Mouse (Mus musculus): Measurements from ENCODE around the gene Pde4d.

Pde4d gene

DNA sequence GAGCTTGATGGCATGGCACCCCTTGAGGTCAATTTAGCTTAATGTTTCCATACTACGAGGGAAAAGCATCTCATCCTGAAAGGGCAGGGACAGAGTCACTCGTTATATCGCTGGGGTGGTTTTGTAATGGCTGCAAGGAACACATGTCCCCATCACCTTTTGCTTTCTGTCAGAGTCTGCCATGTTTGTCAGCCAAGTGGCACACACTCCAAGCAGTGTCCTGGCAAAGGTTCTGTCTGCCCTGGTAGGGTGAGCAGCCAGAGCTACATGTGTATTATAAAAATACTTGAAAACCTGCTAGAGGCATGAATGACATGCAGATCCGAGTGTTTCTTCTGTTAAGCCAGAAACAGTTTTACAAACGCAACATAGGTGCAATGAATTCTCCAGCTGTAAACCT is 1535.7 kb downstream of the Pde4d start:
- no peak for DNase-seq

DNA sequence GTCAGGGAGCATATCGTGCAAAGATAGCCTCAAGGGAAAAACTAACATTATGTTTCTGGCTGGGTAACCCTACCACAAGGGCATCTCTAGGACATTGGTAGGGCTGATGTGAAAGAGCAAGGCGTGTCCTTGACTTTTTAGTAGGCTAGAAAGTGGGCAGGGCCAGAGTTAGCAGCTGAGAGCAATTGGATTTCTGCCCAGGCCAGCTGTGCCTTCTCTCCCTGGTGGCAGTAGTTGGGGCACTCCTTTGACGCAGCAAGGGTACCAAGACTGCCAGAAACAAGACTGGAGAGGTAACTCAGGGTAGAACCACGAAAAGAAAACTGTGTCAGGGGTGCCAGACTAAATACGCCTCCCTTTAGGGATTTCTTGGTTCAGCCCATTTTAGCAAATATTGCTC is 1536.1 kb downstream of the Pde4d start:
- DNase-seq = peak; percentile 66

DNA sequence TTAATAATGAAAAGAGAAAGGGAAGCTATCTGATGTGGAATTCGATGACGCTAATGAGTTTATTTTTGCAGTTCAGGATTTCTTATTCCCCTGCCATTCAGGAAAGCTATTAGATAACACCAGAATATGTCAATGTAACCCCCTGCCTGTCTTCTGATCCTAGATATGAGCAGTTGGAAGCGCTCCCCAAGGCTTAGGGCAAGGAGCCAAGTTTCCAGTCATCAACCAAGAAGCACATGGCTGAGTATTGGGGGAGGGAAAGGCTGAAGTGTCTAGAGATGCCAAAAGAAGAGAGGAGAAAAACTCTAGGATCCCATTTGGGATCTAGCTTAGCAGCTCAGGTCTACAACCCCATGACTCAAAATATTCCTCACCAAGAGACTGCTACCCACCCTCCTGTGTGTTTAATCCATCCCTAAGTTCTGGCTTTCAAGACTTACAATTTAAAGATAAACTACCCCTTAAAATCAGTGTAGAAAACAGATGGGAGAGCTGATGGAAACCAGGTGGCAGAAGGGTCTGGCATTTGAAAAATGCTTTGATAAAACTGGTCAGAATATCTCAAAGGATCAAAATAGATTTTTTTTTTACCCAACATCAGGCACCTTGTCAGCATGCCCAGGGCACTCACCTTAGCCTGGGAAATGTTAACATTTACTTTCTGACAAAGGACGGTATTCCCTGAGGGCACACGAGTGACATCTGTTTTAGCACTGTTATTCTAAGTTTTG is 1543.2 kb downstream of the Pde4d start:
- DNase-seq = peak; percentile 72

DNA sequence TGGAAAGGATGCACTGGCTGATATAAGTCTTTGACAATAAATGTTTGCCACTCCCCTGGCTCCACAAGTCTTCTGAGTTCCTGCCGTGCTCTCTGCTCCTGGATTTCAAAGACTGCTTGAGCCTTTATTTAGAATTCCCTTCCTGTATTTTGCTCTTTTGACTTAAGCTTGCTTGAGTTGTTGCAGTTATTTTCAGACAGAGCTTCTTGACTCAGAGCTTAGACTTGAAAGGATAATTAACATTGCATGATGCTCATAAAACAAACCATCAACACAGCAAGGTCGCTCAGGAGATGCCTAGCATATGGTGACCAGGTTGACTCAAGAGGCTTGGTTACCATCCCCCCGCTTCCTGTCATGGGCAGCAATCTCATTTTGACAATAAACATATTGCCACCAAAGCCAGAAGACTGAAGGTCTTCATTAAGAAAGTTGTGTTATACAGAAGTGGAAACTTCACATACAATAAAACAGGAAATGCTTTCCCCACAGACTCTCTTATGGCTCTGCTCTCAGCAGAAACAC is 1544.6 kb downstream of the Pde4d start:
- no peak for DNase-seq

DNA sequence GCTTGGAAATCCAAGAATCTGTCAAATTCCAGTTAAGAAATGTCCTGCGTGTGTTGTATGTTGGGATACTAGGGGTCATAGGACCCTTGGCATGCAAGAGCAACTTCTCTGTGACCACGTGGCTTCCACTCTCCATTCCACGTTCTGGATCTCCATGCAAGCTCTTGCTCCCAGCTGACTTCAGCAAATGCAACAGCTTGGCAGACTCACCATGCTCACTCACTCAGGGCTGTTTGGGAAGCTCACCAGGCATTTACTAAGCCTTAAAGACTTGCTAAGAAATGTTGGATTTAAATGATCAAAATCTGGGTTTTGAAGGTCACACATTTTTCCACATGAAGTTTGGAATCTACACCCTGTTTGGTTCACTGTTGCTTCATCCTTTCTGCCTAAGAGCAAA is 1552.3 kb downstream of the Pde4d start:
- DNase-seq = no peak

Data from kidney, postnatal 14 days (tissue).